Mouse (Mus musculus) embryo, embryonic 10 days (tissue): ENCODE measurements around the gene Fgr.

Source experiments
- DNase-seq: peaks from one replicate; pipeline ENCODE4 v3.0.0-alpha.2; 2015; ENCODE audit warnings: low spot score

Fgr gene

DNA sequence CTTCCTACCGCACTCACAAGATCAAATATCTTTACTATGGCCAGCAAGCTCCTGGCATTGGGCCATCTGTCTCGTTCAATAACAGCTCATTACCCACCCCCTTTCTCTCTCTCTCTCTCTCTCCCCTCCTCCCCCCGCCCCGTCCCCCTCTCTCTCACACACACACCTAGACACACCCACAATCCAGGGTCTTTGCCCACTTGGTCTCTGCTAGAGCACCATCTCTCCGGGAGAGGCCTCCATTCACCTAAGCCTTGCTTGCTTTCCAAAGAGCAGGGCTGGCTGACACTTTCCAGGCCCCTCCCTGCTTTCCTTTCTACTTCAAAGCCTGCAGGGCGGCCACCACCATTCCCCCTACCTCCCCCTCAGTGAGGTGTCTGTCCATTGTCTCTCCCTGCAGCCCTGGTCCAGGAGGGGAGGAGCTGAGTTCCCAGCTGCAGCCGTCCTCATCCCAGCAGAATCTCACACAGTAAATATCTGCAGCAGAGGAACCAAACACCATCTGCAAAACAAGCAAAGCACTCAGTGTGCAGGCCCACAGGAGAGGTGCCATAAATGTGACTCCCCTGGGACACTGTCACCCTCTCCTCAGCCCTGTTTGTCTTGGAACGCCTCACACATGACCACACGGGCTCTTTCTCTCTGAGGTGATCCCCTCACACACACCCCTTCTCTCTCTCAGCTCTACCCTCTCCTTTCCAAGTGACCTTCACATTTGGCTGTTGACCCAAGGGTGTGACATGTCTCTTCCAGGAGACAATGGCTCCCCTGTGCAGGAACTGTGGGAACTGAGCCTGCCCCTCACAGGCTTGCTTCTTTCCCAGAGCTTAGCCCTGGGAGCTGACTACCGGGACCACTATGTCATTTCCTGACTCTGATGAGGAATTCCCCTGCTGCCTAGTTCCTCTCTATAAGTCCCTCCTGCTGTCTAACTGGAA lies 14.9 kb upstream of the Fgr start:
- DNase-seq = peak; percentile 78

DNA sequence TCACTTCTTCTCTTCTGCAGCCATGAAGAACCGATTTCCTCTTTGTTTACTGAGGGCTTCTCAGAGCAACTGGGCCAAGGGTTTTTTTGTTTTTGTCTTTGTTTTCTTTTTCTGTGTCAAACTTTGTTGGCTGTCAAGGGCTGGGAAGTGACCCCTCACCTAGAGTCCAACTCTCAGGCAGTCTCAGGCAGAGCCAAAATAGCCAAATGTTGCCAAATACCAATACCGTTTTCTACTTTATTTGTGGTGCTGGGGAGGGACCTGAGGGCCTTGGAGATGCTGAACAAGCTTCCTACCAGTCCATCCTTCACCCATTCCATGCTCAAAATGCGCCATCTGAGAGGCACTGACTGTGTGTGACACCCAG lies 14.2 kb upstream of the Fgr start:
- DNase-seq = no peak

DNA sequence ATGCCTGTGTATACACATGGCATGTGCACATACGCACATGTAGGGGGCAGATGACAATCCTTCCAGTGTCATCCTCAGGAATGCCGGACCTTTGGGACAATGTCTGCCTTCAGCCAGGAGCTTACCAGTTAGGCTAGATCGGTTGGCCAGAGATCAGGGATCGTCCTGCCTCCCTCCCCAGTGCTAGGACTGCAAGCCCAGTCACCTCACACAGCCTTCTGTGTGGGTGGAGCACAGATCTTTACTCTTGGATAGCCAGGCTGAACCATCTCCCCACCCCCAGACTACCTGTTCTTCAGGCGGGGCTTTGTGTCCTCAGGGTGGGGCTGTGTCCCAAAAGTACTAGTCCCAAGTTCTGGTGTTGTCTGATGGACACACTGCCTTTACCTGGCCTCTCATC lies 13.6 kb upstream of the Fgr start:
- no peak for DNase-seq

DNA sequence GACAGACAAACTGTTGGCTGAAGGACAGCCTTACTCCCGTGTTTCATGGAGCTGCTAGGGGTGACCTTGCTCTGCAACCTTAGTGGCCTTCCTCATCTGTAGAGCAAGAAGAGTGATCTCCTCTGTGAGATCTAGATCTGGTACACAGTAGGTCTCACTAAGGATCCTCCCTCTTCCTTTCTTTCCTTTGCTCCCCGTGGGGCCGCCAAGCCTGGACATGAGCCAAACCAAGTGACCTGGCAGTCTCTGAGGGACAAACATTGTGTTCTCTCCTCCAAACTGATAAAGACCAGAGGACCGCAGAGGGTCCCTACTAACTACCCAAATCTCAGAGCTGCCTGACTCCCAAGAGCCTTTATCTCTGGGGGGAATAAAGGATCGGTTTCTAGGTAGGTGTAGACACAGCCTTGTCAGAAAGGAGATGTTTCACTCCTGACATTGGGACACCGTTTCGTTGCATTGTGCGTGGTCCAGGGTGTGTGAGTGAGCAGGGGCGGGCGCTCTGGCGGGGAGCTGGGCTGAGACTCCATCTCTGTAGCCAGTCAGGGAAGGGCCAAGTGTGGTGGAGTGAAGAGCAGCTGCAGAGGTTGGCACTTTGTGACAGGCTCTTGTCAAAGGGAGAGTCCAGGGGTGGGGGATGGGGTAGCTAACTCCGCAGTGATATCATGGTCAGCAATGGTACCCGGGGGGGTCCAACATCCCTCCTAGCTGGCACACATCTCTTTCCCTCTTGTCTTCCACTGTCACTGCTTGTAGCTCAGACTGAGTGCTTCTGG lies 12.8 kb upstream of the Fgr start:
- no peak for DNase-seq

DNA sequence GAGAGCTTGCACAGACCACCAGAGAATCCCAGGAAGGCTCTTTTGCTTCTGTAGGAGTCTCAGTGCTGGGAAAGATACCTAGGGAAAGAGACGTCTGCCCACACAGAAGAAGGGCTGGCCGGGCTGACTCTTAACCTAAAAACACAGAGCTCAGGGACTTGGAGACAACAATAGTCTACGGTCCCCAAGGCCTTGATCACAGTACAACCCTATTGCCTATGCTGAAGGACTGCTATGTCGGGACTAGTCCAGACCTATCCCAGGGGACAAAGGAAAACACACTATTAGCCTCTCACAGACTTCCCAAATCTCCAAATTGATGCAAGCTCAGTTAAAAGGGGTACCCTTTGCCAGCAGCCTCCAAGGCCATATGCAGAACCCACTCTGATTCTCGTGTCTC lies 12.0 kb upstream of the Fgr start:
- DNase-seq = no peak

DNA sequence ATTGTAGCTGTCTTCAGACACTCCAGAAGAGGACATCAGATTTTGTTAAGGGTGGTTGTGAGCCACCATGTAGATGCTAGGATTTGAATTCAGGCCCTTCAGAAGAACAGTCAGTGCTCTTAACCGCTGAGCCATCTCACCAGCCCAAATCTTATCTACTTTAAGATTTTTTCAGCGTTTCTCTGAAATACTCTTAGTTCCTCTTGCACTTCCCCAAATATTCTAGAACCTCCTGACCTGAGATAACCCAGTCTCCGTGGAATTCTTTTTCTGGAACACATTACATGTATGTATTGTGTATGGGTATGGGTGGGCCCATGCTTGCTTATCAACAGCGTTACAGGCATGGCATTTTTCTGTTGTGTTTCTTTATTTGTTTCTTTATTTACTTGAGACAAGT lies 11.3 kb upstream of the Fgr start:
- no peak for DNase-seq

DNA sequence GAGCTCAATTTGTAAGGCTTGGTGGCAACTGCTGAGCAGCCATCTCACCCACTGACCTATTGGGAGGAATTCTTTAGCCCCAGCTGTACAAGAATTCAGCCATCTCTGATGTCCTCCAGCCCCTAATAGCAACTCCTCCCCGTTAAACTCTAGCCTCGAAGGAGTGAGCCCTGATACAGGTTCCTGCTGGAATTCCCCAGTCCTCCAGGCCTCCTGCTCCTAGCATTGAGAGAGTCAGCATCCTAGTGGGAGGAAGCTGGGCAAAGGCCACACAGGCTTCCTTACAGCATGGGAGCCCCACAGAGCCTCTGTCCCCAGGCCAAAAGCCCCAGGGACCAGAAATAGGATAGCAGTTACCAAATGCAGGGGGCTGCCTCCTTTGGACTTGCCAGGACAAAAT lies 10.5 kb upstream of the Fgr start:
- DNase-seq = no peak

DNA sequence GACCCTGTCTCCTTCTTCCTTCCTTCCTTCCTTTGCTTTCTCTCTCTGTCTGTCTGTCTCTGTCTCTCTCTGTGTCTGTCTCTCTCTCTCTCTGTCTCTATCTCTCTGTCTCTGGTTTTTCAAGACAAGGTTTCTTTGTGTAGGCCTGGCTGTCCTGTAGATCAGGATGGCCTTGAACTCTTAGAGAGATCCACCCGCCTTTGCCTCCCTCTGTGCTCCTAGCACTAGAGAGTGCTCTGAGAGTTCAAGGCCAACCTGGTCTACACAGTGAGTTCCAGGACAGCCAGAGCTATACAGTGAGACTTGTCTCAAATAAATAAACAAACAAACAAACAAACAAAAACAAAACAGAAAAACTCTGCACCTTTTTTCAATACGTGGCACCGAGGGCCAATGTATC lies 9.8 kb upstream of the Fgr start:
- DNase-seq = no peak

DNA sequence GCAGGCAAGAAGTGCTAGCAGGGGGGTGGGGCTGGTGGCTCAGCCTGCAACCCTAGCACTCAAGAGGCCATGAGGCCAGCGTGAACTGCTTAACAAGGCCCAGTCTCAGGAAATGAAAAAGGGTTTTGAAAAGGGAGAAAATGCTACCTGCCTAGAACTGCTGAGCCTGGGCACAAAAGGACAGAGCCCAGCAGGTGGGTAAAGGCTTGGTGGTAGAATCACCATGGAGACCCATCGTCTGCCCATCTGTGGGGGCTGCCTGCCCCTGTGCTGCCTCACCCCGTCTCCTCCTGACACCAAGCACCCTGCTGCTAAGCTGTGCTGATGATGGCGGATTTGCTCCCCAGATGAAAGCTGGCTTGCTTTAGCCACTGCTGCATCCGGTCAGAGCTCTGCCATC lies 9.4 kb upstream of the Fgr start:
- DNase-seq = no peak

DNA sequence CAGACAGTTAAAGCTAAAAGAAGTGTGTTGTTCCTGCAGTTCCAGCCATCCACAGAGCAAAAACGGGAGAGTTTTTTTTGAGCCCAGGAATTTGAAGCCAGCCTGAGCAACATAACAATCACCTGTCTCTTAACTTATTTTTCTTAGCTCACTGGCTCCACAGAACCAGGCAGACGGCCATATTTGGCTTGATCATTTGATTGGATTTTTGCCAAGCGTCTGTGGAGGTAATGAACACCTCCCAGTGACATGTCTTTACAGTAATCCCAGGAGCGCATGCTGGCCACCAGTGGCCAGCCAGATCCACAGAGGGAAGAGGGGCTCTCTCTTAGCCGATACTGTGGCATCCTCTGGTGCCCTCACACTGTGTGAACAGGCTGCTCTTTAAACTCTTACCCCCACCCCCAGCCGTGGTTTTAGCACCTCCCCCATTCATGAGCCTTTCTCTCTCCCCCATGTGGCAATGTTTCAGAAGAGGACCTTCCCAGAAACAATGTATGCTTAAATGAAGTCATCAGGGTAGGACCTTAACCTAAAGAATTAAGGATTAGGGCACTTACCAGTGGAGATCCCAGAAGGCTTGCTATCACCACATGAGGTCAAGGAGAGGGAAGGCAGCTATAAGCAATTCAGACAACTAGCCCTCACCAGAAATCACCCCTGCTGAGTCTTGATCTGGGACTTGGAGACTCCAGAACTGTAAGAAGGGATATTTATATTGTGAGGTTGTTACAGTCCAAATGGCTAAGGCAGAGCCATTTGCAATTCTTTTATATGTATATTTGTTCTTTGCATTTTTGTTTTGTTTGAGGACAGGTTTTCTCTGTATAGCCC lies 5.6 kb upstream of the Fgr start:
- DNase-seq = no peak

DNA sequence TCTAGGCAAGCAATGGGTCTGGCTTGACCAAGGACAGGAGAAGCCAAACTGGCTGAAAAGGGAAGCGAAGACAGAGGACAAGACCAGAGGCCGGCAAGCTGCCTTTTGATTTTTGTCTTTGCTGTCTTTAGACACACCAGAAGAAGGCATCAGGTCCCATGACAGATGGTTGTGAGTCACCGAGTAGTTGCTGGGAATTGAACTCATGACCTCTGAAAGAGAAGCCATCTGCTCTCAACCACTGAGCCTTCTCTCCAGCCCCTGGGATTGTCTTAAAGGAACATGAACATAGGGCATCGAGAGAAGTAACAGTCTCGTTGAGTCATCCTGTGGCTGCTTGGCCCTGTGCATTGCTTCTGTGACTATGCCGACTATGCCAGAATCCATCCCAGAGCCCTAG lies 2.3 kb upstream of the Fgr start:
- DNase-seq = no peak

DNA sequence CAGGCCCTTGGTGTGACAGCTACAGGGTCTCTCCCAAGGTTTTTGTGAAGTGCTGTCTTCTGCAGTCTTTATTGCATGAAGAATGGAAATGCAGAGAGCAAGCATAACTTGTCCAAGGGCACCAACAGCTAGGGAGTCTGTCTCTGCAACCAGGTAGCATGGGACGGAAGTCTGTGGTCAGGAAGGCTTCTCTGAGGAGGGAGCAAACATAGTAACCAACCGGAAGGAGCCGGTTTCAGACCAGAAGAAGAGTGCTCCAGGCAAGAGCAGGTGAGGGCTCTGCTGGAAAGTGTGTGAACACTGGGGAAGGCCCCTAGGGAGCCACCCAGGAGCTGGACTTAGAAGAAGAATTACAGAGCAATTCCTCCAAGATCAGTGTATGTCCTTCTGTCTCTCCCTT lies 1.8 kb upstream of the Fgr start:
- no peak for DNase-seq

DNA sequence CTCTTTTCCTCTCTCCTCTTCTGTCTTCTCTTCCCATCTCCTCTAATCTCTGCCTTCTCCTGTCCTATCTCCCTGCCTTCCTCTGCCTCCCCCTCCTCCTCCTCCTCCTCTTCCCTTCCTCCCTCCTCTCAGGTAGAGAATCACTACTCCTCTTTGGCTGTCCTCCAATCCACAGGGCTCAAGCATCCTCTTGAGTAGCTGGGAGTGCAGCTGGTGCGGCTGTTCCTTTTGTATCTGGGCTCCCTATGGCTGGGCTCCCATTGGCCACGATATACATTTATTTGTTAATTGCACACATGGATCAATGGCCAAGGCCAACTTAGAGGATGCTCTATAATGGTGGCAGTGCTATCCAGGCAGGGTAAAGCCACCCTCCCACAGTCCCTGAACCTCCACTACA lies 1.3 kb upstream of the Fgr start:
- no peak for DNase-seq

DNA sequence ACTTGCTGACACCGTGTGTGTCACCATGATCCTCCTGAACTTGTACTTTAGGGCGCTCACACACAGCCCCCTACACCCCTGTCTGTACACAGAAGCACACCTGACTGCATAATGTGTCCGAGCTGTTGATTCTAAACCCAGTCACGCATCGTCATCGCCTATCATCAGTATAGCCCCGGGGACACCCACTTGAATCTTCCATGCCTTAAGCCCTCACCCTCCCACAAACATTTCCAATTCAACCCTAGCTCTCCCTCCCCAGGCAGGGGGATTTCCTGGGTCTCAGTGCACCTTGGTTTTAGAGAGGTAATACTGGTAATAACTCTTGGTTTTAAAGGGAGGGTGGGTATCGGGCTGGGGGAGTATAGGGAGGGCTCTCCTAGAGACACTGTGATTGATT lies 709 bp upstream of the Fgr start:
- no peak for DNase-seq

DNA sequence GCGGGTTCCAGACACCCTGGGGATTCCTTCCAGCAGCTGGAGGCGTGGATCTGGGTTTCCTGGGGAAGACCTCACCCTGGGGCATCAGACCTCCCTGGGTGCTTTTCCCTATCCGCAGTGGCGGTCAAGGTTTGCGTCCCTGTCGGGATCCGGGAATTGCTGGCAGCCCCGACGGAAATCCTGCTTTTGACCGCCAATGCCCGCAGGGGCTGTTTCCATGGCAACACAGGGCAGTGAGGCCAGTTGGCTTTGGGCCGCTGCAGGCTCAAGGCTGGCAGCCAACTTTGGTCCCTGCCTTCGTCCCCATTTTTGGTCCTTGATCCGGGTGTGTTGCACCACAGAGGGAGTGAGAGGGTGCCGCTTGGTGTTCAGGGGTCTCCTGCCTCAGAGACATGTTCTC lies 1.0 kb downstream of the Fgr start:
- DNase-seq = peak; percentile 88

DNA sequence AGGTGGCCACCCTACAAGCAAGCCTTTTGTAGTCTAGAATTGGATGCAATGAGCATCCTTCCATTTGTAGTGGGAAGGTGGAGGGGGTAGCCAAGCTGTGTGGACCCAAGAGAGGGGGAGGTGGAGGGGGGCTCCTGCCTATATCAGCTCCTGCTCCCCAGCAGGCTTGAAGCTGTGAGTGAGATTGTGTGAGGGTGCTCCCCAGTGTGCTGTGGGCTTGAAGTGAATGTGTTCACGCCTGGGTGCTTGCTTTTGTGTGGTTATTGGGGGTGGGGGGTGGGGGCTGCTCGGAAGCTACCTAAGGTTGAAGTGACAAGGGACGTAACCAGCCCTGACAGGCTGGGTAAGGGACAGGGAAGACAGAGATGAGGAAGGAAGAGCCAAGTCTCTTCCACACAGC lies 1.9 kb downstream of the Fgr start:
- no peak for DNase-seq

DNA sequence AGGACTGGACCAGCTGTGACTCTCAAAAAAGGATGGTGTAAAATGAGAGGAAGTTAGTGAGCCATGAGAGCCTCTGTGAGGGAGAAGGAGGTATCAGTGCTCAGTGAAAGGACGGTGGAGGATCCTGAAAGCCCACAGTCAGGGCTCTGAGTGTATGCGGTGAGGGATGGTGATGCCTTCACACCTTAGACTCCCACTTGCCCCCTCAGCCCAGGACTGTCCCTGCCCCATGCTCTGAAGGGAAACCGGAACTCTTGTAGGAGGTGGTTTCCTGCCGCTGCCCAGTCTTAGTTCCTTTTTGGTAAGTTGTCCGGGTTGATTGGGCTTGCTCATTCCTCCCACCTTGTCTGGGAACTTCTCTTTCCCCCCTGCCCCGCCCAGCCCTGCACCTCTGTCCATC lies 2.8 kb downstream of the Fgr start:
- no peak for DNase-seq

DNA sequence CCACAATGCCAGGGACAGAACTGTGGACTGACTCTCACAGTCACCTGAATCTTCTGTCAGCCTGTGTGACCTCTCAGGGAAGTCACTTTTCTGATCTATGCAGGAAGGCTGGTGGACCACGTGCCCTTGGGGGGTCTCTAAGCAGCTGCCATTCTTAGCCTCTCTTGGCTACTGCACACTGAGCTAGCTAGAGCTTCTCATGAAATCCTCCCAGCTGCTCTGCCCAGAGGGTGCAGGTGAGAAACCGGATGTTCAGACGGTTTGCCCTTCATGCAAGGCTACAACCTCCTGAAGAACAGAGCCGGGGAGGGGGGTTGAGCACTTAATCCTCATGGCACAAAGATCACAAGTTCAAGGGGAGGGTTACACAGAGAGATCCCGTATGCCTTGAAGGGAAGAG lies 3.7 kb downstream of the Fgr start:
- no peak for DNase-seq

DNA sequence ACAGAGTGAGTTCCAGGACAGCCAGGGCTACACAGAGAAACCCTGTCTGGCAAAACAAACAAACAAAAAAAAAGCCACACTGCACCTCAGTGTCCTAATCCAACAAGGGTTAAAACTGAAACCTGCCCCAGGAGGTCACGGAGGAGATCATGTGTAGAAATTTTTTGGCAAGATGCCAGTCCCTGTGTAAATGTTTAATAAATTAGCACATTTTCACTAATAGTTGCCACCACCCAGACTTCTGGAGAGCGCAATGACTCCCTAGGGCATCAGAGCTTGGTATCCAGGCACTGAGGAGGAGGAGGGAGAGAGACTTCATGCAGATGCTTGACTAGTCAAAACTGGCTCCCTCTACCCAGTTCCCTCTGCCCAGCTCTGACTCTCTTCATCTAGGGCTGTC lies 5.3 kb downstream of the Fgr start:
- DNase-seq = no peak

DNA sequence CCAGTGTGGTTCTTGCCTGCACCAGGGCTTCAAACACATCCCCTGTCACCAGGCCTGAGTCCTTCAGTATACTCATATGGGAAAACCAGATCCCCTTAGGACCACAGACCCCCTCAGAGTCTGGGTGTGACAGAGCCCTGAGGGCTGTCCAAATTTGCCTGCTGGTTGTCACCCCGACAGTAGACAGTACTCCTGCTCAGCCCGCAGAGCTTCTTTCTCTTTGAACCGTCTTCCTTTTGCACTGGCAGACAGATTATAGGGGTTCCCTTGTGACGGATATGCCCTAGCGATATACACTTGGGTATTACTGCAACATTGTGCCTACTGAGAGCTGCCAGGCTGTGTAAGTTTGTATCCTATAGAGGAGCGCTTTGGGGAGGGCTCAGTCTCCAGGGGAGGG lies 7.7 kb downstream of the Fgr start:
- no peak for DNase-seq

DNA sequence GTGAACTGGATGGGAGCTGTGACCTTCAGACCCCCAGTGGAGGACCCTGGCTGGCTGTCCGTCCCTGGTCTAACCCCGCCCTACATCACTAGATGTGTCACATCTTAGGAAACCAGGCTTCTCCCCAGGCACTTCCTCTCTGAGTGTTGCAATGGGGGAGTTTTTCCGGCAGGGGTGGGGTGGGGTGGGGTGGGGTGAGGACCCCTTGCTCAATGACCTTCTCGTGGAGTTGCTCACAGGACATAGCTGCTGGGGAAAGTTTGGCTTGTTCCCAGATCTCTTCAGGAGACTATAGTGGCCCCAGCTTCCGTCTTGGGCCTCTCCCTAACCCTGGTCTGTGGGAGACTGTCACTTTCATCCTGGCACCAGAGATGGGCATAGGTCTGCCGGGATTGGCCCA lies 9.1 kb downstream of the Fgr start:
- DNase-seq = no peak

DNA sequence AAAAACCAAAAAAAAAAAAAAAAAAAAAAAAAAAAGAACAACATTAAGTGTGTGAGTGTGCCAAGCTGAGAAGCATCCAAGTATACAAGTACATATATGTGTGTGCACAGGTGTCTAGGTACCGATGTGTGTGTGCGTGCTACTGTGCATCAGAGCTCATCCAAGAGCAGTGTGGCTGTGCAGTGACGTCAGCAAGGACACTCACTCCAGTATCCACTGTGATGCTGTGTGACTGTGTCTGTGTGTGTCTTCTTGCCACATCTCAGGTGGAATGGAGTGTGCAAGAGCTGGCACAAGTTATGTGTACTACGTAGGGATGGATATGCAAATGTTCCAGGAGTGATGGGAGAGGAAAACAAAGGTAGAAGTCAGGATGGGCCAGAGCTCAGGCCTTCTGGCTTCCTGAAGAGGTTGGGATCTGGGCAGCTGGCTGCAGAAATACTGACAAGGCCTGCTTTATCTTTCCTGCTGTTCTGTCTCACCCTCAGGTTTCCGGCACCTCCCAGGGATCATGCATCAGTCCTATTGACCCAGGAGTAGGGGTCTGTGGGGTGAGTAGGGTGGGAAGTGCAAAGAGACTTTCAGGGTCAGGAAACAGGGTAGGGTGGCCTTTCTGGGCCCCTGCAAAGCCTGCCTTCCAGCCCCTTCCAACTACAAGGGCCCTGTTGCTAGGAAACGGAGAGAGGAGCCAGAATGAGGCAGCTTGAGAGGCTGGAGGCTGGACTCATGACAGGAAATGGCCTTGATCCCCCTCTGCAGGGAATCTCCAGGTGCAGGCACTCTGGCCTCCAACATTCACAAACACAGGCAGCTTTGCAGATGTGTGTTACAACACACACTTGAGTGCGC lies 10.0 kb downstream of the Fgr start:
- DNase-seq = peak; percentile 88
